Mouse (Mus musculus) CD4-positive, CD25-positive, alpha-beta regulatory T cell, adult 2 months (primary cell): Measurements from ENCODE around the gene Itga1.

Experiments used
- DNase-seq: peaks from one replicate; pipeline ENCODE4 v3.0.0-alpha.2; 2012; ENCODE audit warnings: low read depth, low spot score

Gene Itga1

DNA sequence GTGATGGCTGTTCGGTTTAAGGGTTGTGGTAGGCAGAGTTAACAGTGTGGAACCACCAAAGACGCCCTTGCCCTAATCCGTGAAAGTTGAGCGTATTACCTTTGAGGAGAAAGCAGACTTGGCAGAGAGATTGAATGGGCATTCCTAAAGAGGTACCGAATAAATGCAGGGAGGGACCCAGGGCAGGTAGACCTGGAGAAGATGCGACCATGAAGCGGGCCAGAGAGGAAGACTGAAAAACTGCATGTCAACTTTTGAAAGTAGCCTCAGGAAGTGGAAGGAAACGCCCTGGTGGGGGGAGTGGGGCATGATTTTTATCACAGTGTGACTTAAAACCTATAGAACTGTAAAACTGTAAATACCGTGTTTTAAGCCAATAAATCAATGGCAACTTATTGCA is 2.4 kb downstream of the Itga1 start:
- no peak for DNase-seq

DNA sequence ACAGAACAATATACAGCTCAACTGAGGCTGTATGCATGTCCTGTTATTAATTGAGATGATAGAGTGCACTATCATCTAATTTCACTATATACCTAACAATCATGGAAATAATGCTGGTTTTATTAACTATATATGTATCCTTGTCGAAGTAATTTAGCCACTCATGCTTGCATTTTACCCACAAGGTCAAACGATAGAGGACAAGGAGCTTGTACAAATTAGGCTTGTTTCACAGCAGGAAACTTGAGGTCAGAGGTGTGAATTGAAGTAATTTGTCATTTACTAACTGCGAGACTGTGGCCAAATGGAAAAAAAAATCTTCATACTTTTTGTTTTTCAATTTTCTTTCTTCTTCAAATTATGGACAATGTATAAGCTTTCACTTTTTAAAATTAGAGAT is 3.5 kb downstream of the Itga1 start:
- no peak for DNase-seq

DNA sequence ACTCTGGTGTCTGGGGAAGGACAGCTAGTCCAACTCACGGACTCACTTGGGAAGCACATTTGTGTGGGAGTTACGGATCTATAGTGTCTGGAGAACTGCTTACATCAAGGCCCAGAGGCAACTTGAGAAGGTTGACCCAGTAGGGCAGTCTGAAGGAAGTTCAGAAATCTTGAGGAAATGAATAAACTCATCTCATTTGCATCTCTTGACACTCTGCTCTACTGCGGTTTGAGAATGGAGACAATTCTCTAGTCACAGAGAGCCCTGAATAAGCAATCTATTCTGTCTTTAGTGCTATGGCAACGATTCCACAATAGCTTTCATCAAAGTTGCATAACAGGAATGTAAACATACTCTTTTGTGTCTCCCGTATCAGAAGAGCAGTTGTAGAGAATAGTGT is 4.8 kb downstream of the Itga1 start:
- no peak for DNase-seq

DNA sequence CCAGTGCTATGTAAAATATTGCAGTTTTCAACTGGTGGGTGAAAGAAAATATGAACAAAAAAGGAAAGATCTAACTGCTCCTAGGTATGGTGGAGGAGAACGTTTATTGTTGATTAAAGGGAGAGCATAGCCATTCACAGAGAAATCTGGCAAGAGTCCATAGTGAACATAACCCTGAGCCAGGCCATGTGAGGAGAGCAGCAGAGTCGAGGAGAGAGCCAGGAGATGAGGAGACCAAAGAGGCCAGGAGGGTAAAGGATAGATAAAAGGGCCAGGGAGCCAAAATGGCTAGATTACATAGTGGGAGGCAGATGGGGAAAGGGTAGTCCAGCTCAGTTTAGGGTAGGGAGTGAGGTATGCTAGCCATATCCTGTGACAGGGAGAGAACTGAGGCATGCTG is 5.5 kb downstream of the Itga1 start:
- no peak for DNase-seq

DNA sequence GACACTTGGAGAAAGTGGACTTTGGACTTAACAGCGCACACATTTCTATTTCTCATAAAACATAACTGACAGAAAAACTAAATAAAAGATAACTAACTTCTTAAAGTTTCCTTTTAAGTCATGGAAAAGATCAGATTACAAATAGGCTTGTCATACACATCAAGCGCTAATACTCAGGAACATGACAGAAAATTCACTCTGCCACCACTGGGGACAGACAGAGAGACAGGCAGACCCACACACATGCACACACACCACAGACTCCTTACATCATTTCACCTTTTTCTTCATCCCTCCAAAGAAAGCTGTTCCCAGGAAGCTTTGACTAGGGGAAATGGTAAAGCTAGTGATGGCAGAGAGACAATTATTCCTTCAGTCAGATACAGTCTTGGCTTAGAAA is 6.4 kb downstream of the Itga1 start:
- DNase-seq = no peak

DNA sequence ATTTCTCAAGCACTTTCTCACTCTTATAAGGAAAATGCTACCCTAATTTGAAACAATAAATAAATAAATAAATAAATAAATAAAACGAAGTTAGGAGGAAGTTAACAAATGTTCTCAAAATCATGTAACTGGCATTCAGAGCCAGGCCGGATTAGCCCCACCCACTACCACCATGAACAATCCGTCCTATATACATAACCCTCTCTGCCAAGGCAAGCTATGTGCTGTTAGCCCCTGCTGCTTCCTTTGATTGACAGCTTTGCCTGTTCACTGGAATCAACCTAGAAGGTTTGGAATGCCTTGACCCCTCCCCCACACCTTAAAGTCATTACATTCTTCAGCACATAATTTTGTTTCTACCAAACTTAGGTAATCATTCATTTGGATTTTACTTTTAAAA is 10.3 kb downstream of the Itga1 start:
- no peak for DNase-seq

DNA sequence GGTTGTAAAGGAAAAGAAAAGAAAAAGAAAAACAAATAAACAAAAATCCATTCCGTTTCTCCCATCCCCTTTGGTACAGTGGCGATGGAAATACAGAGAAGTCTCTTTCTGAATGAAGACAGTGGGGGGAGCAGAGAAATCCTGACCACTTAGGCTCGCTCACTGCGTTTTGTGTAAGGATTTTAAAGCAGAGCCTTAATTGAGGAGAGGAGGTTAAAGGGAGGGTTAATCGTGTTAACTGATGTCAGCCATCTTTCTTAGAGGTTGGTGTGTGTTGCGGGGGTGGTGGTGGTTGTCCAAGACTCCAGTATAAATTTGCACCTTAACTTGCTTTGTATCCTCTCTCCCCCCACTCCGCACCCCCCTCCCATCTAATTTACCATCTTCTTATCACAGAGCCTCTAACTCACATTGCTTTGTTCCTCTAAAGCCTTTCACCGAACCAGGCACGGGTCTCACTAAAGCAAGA is 10.8 kb downstream of the Itga1 start:
- no peak for DNase-seq

DNA sequence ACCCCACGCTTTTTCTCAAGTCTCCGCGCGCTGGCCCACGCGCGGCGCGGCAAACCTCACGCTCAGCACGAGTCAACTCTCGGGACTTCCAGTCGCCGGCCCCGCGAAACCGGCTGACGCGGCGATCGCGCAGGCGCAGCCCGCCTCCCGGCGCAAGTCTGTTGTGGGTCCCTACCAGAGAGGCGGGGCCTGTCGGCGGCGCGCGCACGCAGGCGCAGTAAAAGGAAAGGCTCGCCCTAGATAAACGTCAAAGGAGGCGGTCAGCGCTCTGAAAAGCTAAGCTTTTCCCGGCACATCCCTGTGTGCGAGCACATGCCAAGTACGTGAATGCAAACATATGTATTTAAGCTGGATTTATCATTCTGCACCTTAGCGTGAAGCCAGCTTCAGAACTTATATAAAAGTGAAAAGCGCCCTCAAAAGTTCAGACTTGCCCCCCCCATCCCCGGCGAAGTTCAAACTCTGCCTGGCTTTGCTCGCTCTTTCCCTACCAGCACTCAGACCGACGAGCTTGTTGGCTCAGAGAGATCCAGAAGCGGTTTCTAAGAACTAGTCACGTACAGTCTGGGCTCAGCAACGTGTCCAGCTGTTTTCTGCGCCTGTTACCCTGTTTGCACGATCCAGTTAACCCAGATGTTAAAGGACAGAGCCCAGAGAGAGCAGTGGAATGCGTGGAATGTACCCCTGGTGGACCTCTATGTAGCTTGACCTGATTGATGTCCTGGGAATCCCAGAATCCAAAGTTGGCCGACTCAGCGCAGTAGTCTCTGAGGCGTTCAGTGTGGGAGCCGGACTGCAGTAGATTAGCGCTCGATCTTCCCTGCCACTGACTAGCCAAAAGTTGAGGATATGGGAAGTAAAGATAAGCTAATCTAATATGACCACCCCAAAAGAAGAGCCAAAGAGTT is 11.4 kb downstream of the Itga1 start, which contains the start of gene Pelo:
TSS of gene Pelo (minus strand) at position 118 of the 908 bp plus-strand sequence.
- DNase-seq = peak; percentile 97

DNA sequence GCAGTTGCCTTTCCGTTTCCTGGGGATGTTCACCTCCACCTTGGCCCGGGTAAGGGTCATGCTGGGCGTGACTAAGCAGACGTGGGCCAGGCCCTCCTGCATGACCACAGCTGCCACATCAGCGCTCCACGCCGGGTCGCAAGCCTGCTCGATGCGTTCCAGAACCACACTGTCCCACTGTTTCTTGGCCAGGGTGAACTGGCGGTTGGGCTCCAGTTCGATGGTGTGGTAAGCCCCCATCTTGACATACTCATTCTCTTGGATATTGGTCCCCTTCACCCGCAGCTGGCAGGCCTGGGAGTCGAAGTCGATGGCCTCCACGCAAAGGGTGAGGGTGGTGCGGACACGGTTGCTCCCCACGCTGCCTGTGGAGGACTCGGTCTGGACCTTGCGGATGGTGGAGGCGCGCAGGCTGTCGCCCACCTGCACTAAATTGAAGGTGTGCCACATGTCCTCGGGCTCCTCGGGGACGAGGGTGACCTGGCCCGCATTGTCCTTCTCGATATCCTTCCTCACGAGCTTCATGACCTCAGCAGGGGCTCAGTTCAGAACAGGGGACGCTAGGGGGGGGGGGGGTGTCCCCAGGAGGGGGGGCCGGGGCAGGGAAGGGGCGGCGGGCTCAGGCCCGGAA is 12.3 kb downstream of the Itga1 start:
- no peak for DNase-seq

DNA sequence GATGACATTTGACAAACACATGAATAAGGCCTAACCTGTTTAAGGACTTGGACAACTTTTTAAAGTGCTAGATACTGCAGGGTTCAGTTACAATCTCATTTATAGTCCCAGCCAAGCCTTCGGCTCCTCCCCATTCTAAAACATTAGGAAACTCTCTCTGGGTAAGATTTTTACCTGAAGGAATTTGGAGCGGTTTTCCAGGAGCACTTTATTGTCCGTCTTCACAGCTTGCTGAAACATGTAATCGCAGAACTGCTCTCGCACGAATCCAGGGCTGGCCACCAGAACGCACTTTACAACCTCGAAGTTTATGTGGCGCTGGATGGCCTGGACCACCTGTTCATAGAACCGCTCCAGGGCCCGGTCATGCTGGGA is 12.8 kb downstream of the Itga1 start:
- DNase-seq = no peak

DNA sequence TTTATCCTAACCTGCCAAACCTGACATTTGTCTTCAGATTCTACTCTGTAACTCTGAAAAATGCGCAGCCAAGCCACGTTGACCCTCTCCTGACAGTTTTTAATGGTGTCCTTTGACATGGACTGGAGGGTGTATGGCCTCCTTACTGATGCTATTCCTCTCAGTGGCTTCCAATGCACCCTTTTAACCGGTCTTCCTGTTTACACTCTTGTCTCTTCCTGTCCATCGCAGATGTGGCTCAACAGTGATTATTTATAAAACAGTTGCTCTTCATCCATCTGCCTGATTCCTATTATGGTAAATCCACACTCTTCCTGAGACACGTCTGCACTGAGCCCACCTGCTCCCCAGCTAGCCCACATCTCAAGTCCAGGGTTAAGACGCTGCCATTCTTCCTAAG is 15.8 kb downstream of the Itga1 start:
- no peak for DNase-seq

DNA sequence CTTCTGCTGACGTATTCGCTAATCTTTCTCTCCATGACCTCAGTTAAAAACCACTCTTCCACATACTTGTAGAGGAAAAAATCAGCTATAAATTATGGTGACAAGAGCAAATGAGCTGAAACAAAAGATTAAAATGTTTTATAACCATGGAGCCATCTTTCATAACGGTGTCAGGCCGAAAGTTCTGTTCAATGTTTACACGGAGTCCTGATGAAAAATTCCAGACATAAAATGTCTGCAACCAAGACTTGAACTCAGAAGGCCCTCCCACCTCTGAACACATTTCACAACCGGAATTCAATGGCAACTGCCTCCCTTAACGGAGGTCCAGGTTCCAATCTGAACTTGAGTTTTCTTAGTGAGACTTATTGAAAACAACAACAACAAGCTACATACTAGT is 19.4 kb downstream of the Itga1 start:
- no peak for DNase-seq

DNA sequence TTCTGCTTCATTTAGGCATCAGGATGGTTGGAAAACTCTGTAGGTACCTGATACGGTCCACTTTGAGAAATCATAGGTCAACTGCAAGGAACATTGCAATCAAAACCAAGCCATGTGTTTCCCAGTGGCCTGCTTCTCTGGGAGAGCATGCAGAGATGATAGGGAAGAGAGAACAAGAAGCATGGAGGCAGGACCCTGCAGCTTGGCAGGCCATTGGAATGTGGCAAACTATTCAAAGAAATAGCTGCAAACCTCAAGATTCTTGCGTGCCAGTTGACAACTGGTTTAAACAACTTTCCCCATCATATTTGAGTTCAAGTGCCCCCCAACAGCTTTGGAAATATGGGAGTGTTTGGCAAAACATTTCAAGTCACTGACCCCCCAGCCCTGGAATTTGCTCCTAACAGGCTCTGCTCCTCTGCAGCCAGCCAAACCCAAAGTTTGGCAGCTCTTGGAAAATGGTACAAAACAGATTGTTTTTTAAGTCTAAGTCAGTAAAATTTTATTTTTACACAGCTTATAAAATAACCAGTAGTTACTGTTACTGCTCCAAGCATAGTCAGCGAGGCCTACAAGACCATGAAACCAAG is 21.7 kb downstream of the Itga1 start:
- DNase-seq = no peak

DNA sequence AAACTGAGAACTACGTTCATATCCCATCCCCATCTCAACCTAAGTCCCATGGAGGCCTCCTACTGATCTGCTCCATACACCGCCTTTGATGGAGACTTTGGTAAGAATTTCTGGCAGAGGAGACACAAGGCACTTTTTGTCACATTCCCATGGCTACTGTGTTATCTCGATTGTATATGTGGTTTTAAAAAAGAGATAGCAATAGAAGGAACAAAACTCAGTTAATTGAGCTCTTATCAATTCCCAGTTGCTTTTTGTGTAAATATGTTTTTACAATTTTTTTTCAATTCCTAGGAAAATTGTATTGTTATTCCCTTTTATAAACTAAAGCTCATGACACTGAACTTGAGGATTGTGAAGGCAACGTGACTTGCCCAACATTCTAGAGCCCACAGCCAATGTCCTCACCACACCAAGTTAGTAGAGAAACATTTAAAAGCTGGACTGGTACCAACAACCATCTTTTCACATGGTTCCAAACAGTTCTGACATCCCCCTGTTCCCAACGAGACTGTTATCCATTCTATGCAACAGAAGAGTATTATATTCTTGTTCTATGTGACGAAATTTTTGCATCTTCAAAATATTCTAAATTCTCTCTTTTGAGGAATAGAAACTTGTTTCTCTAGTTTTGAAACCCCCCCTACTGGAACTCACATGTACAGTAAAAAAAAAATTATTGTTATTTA is 22.6 kb downstream of the Itga1 start:
- DNase-seq = no peak

DNA sequence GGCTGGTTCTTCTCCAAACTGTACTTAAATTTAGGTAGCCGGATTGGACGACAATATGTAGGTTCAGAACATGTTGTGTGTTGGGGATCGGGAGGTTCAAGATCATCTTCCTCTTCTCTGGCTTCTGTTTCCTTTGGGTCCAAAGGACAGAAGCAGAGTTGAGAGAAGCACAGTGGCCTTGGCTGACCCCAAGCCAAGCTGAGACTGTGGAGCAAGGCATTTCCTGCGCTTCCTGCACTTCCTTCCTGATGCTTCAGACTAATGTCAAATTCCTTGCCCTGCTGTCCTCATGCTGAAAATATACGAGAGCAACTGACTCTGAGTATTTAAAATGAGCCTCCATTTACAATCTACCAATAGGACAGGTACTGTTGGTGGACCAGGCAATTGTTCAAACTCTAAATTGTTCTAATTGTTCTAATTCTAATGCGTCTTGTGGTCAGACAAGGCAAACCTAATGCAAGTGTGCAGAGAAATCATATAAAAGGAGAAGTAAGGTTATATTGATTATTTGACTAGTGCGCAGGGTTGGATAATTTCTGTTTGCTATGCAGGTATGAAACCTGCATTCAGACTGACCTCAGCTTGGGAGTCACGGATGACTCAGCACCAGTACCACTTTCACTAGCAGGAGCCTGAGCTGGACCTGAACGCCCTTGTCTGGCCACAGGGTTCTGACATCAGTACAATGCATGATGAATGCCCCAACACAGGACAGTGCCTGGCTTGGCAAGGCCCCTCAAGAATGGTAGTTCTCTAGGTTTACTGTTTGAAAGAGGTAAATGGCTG is 24.2 kb downstream of the Itga1 start:
- DNase-seq = no peak

DNA sequence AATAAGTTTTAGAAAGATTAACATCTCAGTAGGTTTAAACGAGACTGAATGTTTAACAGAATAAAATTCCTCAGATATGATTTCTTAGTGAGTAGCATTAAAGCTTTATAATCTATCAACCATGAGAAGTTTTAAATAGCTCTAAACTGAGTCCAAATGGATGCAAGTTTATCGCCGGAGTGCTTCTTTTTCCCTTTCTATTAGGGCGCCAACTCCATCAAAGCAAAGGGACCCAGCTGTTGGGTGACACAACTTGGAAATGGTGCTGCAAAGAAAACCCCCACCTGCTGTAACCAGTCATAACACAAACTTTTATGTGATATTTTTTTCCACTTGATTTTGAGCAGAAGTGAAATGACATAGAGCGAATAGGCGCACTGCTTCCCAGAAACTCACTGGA is 29.4 kb downstream of the Itga1 start:
- DNase-seq = no peak

DNA sequence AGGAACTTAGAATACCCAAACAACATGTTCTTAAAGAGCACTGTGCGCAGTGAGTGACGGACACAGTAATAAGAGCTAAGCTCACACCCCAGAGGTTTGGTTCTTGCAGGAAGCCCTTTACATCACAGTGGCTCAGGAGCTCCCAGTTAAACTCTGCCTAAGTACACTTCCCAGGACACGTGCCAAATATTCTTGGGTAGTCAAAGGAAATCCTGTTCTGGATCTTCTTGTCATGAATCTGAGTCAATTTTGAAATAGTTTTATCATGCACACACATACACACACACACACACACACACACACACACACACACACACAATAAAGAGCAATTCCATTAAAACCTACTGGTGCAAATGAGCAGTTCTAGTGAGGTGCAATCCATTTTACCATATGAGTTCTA is 30.3 kb downstream of the Itga1 start:
- DNase-seq = no peak

DNA sequence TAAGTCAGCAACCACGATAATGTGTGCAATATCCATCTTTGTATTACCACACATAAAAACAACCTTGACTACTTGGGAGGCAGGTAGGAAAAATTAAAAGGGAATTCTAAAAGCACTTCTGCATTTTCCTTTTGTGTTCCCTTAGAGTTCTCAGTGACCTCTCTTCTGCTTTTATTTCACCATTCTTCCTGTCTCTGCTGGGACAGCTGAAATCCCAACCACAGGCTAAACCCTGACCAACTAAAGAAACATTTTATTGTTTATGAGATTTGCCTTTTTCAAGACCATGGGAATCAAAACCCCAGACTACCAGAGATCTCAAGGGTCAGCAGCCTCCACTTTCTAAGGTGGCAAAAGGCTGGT is 33.8 kb downstream of the Itga1 start:
- DNase-seq = no peak

DNA sequence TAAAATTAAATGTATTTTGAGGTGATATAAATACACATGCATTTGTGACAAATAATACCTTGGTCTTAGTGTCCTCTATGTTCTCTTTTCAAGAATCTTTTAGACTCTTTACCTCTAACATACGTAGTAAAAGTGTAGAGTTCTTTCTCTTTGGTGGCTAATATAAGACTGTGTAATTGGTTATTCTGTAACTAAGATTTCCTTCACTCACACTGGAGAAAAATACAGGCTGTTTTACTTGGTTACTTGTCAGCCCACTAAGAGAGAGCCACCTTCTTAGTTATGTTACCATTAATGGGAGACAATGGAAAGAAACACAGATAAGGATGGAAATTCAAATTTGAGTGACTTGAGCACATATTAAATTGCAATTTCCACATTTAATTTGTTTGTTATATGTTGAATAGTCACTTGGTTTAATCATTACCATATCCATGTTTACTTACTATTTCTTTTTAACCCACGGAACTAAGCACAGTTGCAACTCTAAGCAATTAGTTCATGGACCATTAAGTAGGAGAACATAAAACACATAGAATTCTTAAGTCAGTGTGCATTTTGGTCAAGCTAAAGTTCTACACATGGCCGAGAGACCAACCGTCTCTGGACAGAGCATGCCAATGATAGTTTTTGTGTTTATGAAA is 34.3 kb downstream of the Itga1 start:
- DNase-seq = no peak

DNA sequence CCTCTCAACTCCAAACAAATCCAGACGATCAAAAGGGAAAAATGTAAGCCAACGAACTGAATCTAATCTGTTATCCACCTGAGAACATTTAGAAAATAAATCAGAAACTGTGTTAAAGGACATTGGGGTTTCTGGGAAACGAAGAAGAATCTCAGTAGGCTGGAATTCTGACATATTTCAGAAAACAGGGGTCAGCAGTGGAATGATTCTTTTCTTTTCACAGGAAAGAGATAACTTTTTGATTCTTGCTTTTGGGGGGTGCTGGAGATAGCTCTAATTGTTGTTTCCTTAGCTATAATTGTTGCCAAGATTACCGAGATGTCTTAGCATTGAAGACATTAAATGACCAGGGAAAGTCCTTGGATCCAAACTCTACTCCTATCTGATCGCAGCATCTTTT is 44.2 kb downstream of the Itga1 start:
- DNase-seq = no peak

DNA sequence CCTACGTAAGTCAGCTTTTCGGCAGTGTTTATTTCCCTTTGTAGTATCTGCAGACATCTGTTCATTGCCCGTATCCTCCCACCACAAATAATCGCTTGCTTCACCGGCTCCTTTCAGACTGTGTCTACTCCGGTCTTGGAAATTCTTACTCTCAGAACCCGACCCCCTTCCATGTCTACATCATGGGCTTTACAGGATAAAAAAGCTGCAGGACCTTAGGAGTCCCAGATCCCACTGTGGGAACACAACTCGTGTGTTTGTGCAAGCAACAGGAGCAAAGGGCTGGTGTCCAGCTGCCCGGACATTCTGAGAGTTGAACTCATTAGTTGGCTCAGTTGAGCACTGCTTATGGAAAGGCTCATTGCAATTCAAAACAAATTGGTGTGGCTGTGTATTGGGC is 47.0 kb downstream of the Itga1 start:
- DNase-seq = no peak
